Mouse (Mus musculus) natural killer cell, adult 2 months (primary cell): ENCODE measurements around the gene Tpte.
A peak's percentile ranks its signal among the peaks of the same experiment; 100 is the strongest.

Experiments used
- DNase-seq, 2 experiments: peaks; one replicate each; pipeline ENCODE4 v3.0.0; 2022; ENCODE audit warnings: low spot score in 2 of 2

The Tpte gene

GRCm38 (mm10) chr8:22376903-22377302 lies 93.7 kb downstream of the Tpte start:
- peak in 1 of 2 experiments; percentile 8 for DNase-seq

- DNase-seq, result no peak
These were observed 97.7 kb downstream of the Tpte start for GRCm38 (mm10) chr8:22380934-22381333.

- no peak for DNase-seq
These were observed 99.8 kb downstream of the Tpte start for GRCm38 (mm10) chr8:22382824-22383595.

GRCm38 (mm10) chr8:22385158-22385557 lies 101.9 kb downstream of the Tpte start:
- DNase-seq, result no peak

- DNase-seq, result no peak
These were observed 106.6 kb downstream of the Tpte start for GRCm38 (mm10) chr8:22389874-22390273.

GRCm38 (mm10) chr8:22390766-22391463 lies 107.7 kb downstream of the Tpte start:
- DNase-seq, result no peak

GRCm38 (mm10) chr8:22394471-22394870 lies 111.2 kb downstream of the Tpte start:
- no peak for DNase-seq

GRCm38 (mm10) chr8:22395256-22395655 lies 112.0 kb downstream of the Tpte start:
- DNase-seq, result no peak

- no peak for DNase-seq
These were observed 114.5 kb downstream of the Tpte start for GRCm38 (mm10) chr8:22397811-22398141.

GRCm38 (mm10) chr8:22398142-22398951 lies 115.1 kb downstream of the Tpte start, which contains the start of gene Slc25a15:
TSS of gene Slc25a15 (minus strand) at chr8:22398597.
- DNase-seq, result peak; percentile 74 to 84

GRCm38 (mm10) chr8:22399285-22399880 lies 116.1 kb downstream of the Tpte start:
- DNase-seq, result no peak

GRCm38 (mm10) chr8:22400593-22400992 lies 117.4 kb downstream of the Tpte start:
- no peak for DNase-seq

GRCm38 (mm10) chr8:22403235-22403634 lies 120.0 kb downstream of the Tpte start:
- no peak for DNase-seq

- peak; percentile 26 to 35 for DNase-seq
These were observed 122.5 kb downstream of the Tpte start for GRCm38 (mm10) chr8:22405733-22406132.

- DNase-seq, result no peak
These were observed 127.5 kb downstream of the Tpte start for GRCm38 (mm10) chr8:22410688-22411281.

- DNase-seq, result peak; percentile 65 to 76
These were observed 128.1 kb downstream of the Tpte start, which contains the start of gene Mrps31 for GRCm38 (mm10) chr8:22411282-22411702. TSS of gene Mrps31 (plus strand) at chr8:22411361.

- no peak for DNase-seq
These were observed 128.7 kb downstream of the Tpte start for GRCm38 (mm10) chr8:22411971-22412370.
